Comparison of ENCODE assay signal across 9 mouse cellular contexts in genomic region chr9:44497624-44498377, GRCm38 (mm10). TPM values are rescaled to one million over a fixed set of nuclear protein-coding genes. Genes with fewer than 3 reads are reported as not detected.
DNase-seq lines count a peak whose midpoint lies in the region; ATAC-seq and TF ChIP-seq lines count a peak whose summit lies in the region.
"Had no signal": no experiment of that assay in that cellular context is flagged by ENCODE, and none has a peak within 500 bp of the region (broad histone marks: within the 10 kb centered on the region; RNA-seq: fewer than 3 reads in every experiment).

No protein-coding gene starts in this region.

- peak overlapping the region; percentile 83 for H3K4me2 ChIP-seq in neural tube, embryonic 11.5 days (ENCODE audit: low read depth)
- peak overlapping the region; percentile 79 for H3K4me2 ChIP-seq in heart, embryonic 13.5 days
- H3K4me2 ChIP-seq in midbrain, embryonic 12.5 days (replicated peaks): peak overlapping the region; percentile 81

- no peaks in the 10 kb centered on the region for H3K36me3 ChIP-seq in neural tube, embryonic 11.5 days (ENCODE audit: control insufficient read depth, insufficient read depth, low read length)
- peaks cover 27% of the 10 kb centered on the region for H3K36me3 ChIP-seq in heart, embryonic 13.5 days
- no peaks in the 10 kb centered on the region; the same call in 1 of the 2 replicates for H3K36me3 ChIP-seq in midbrain, embryonic 12.5 days

- WGBS in neural tube, embryonic 11.5 days: 1% methylated on average over 11 of the region's 11 CpGs
- 2% methylated on average over 11 of the region's 11 CpGs for WGBS in heart, embryonic 13.5 days
- 4% methylated on average over 11 of the region's 11 CpGs for WGBS in midbrain, embryonic 12.5 days

- H3K4me1 ChIP-seq in neural tube, embryonic 11.5 days (ENCODE audit: control insufficient read depth, insufficient read depth, low read length): peaks cover 70% of the 10 kb centered on the region
- peaks cover 22% of the 10 kb centered on the region for H3K4me1 ChIP-seq in bone marrow macrophage, adult 2 months (ENCODE audit: control insufficient read depth, insufficient read depth, low read length)
- H3K4me1 ChIP-seq in heart, embryonic 13.5 days: peaks cover 89% of the 10 kb centered on the region
- H3K4me1 ChIP-seq in midbrain, embryonic 12.5 days: peaks cover 85% of the 10 kb centered on the region

- peak; percentile 68 for DNase-seq in neural tube, embryonic 11.5 days (ENCODE audit: low spot score)
- DNase-seq in neural tube, embryonic 10.5 days (ENCODE audit: extremely low spot score, low spot score): no peak
- peak; percentile 73 for DNase-seq in kidney, postnatal 14 days
- DNase-seq in layer of hippocampus, postnatal 25 days (ENCODE audit: extremely low spot score in 1 of 2, low spot score in 1 of 2): no peak

- no peak for TF ChIP-seq POLR2A in bone marrow macrophage, adult 2 months (IDR thresholded peaks at IDR 0.05; ENCODE audit: borderline replicate concordance, low read depth, low read length)

- no peaks in the 10 kb centered on the region for H3K27me3 ChIP-seq in neural tube, embryonic 11.5 days (ENCODE audit: control insufficient read depth, insufficient read depth, low read length)
- no peaks in the 10 kb centered on the region for H3K27me3 ChIP-seq in heart, embryonic 13.5 days (replicated peaks)
- H3K27me3 ChIP-seq in midbrain, embryonic 12.5 days: peaks cover 17% of the 10 kb centered on the region

- no peak for TF ChIP-seq CTCF in bone marrow macrophage, adult 2 months (IDR thresholded peaks at IDR 0.05; ENCODE audit: low read depth, low read length)

- H3K9me3 ChIP-seq in neural tube, embryonic 11.5 days (ENCODE audit: control insufficient read depth, low read length): no peaks in the 10 kb centered on the region
- no peaks in the 10 kb centered on the region for H3K9me3 ChIP-seq in heart, embryonic 13.5 days
- no peaks in the 10 kb centered on the region for H3K9me3 ChIP-seq in midbrain, embryonic 12.5 days

- ATAC-seq in neural tube, embryonic 11.5 days (ENCODE audit: insufficient read depth, low FRiP score, low TSS enrichment): no peak
- no peak for ATAC-seq in heart, embryonic 13.5 days (ENCODE audit: extremely low read depth, insufficient number of reproducible peaks, low FRiP score, low TSS enrichment)
- peak; percentile 3; the same call in 1 of the 2 replicates for ATAC-seq in midbrain, embryonic 12.5 days (ENCODE audit: low FRiP score, low read depth)
- ATAC-seq in megakaryocyte-erythroid progenitor cell, adult 5-6 weeks (replicated peaks; ENCODE audit: low FRiP score, low TSS enrichment, poor library complexity, severe bottlenecking): no peak

- H3K27ac ChIP-seq in neural tube, embryonic 11.5 days (ENCODE audit: low read depth, low read length): peak overlapping the region; percentile 85
- no peak overlapping the region for H3K27ac ChIP-seq in bone marrow macrophage, adult 2 months (ENCODE audit: insufficient read depth, low read depth, low read length)
- H3K27ac ChIP-seq in heart, embryonic 13.5 days (replicated peaks): peak overlapping the region; percentile 100
- H3K27ac ChIP-seq in midbrain, embryonic 12.5 days (replicated peaks): peak overlapping the region; percentile 91

- peak overlapping the region; percentile 39 for H3K4me3 ChIP-seq in neural tube, embryonic 11.5 days (ENCODE audit: low read depth, low read length)
- peak overlapping the region; percentile 53 for H3K4me3 ChIP-seq in bone marrow macrophage, adult 2 months (ENCODE audit: insufficient read depth, low read length)
- H3K4me3 ChIP-seq in heart, embryonic 13.5 days: peak overlapping the region; percentile 58
- H3K4me3 ChIP-seq in midbrain, embryonic 12.5 days: peak overlapping the region; percentile 43

- H3K9ac ChIP-seq in neural tube, embryonic 11.5 days (ENCODE audit: low read length): peak overlapping the region; percentile 63
- peak overlapping the region; percentile 85 for H3K9ac ChIP-seq in heart, embryonic 13.5 days
- peak overlapping the region; percentile 61; the same call in 1 of the 2 replicates for H3K9ac ChIP-seq in midbrain, embryonic 12.5 days (replicated peaks)

RNA-seq across cellular contexts. Expression of gene Bcl9l, which starts 15.2 kb away (rescaled TPM):
- polyA plus RNA-seq in neural tube, embryonic 11.5 days (2014; fragmentation: Nextera tagmentation; extraction: Ambion mirVana): 8.0 and 8.8 TPM in 2 replicates
- polyA plus RNA-seq in bone marrow macrophage, adult 2 months (2012; ENCODE audit: insufficient read depth, insufficient read length, missing spikeins): 6.7 and 9.5 TPM in 2 replicates
- 7.3 and 9.4 TPM in 2 replicates for polyA plus RNA-seq in heart, embryonic 13.5 days (2015; fragmentation: Nextera tagmentation; extraction: Ambion mirVana)
- 10.2 and 10.4 TPM in 2 replicates for polyA plus RNA-seq in midbrain, embryonic 12.5 days (2016; fragmentation: Nextera tagmentation; extraction: Ambion mirVana)
- 10 to 100 TPM; 59.2 to 78.1 TPM for total RNA-seq in layer of hippocampus, postnatal 25 days (2021)
- total RNA-seq in megakaryocyte-erythroid progenitor cell, adult 5-6 weeks (2014; fragmentation: Nextera tagmentation): 4.8 and 5.5 TPM in 2 replicates
- total RNA-seq in megakaryocyte-erythroid progenitor cell, adult 5-6 weeks (2017): 0.52 and 3.7 TPM in 2 replicates

RNA-seq across cellular contexts. Expression of gene Upk2, which starts 43.0 kb away (rescaled TPM):
- 0.29 TPM in 1 of 2 replicates, not detected in the other for polyA plus RNA-seq in neural tube, embryonic 11.5 days (2014; fragmentation: Nextera tagmentation; extraction: Ambion mirVana)
- polyA plus RNA-seq in bone marrow macrophage, adult 2 months (2012; ENCODE audit: insufficient read depth, insufficient read length, missing spikeins): not detected in 2 replicates
- not detected in 2 replicates for polyA plus RNA-seq in heart, embryonic 13.5 days (2015; fragmentation: Nextera tagmentation; extraction: Ambion mirVana)
- not detected in 2 replicates for polyA plus RNA-seq in midbrain, embryonic 12.5 days (2016; fragmentation: Nextera tagmentation; extraction: Ambion mirVana)
- not detected for total RNA-seq in layer of hippocampus, postnatal 25 days (2021)
- not detected in 2 replicates for total RNA-seq in megakaryocyte-erythroid progenitor cell, adult 5-6 weeks (2014; fragmentation: Nextera tagmentation)
- total RNA-seq in megakaryocyte-erythroid progenitor cell, adult 5-6 weeks (2017): not detected in 2 replicates

RNA-seq across cellular contexts. Expression of gene Foxr1, which starts 56.9 kb away (rescaled TPM):
- not detected in 2 replicates for polyA plus RNA-seq in neural tube, embryonic 11.5 days (2014; fragmentation: Nextera tagmentation; extraction: Ambion mirVana)
- not detected in 2 replicates for polyA plus RNA-seq in bone marrow macrophage, adult 2 months (2012; ENCODE audit: insufficient read depth, insufficient read length, missing spikeins)
- not detected in 2 replicates for polyA plus RNA-seq in heart, embryonic 13.5 days (2015; fragmentation: Nextera tagmentation; extraction: Ambion mirVana)
- polyA plus RNA-seq in midbrain, embryonic 12.5 days (2016; fragmentation: Nextera tagmentation; extraction: Ambion mirVana): not detected in 2 replicates
- total RNA-seq in layer of hippocampus, postnatal 25 days (2021): not detected
- not detected in 2 replicates for total RNA-seq in megakaryocyte-erythroid progenitor cell, adult 5-6 weeks (2014; fragmentation: Nextera tagmentation)
- total RNA-seq in megakaryocyte-erythroid progenitor cell, adult 5-6 weeks (2017): not detected in 2 replicates
- polyA plus RNA-seq: cerebellum, adult 2 months had no signal

Comparison
In these comparisons a context has a peak if more than half of its experiments do, and no peak if none do; other contexts are left out.
1. DNase-seq: peak in neural tube, embryonic 11.5 days (single experiment) and kidney, postnatal 14 days (single experiment); none in neural tube, embryonic 10.5 days (single experiment) and layer of hippocampus, postnatal 25 days (0 of 2).
2. Peak in every context shown above with its lines, with median percentiles within 50 percentile points of each other: H3K4me2 ChIP-seq, H3K4me3 ChIP-seq and H3K9ac ChIP-seq.